11 mouse cellular contexts compared by ENCODE assay signal in the genomic region with DNA sequence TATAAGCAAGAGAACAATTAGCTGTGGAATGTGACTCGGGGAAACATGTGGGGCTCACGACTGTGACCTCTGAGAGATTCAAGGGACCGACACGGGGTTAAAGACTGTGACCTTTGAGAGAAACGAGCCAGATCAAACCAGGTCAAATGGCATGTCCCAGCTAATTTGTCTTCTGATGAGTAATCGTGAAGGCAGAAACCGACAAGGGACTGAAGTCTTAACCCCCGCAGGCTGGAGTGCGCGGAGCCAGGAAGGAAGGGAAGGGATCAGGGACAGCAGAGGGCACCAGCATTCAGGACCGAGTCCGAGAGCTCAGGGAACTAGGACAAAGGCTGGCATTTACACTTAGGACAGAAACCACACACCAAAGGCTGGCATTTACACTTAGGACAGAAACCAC. TPM values are rescaled to one million over a fixed set of nuclear protein-coding genes. Genes with fewer than 3 reads are reported as not detected.
DNase-seq lines count a peak whose midpoint lies in the region; ATAC-seq and TF ChIP-seq lines count a peak whose summit lies in the region.
"Had no signal": no experiment of that assay in that cellular context is flagged by ENCODE, and none has a peak within 500 bp of the region (broad histone marks: within the 10 kb centered on the region; RNA-seq: fewer than 3 reads in every experiment).

No protein-coding gene starts in this region.

- peaks cover 7% of the 10 kb centered on the region for H3K36me3 ChIP-seq in midbrain, postnatal 0 days (ENCODE audit: insufficient read depth, low read length)

- TF ChIP-seq CTCF in embryonic fibroblast, embryonic 13.5 days (IDR thresholded peaks at IDR 0.05; ENCODE audit: borderline replicate concordance, insufficient read depth, low read length), result peak; percentile 14; the same call in 1 of the 2 replicates
- peak; percentile 60 for TF ChIP-seq CTCF in midbrain, postnatal 0 days (IDR thresholded peaks at IDR 0.05)

- no peak overlapping the region for H3K4me3 ChIP-seq in embryonic fibroblast, embryonic 13.5 days (ENCODE audit: insufficient read depth, low read length)
- no peak overlapping the region for H3K4me3 ChIP-seq in midbrain, postnatal 0 days (ENCODE audit: low read depth, low read length)
- H3K4me3 ChIP-seq: forebrain, embryonic 13.5 days; liver, embryonic 15.5 days had no signal

- DNase-seq in heart, adult 18-20 months, result peak; percentile 17 to 18
- DNase-seq in heart, postnatal 25 days (ENCODE audit: low spot score), result no peak
- peak; percentile 63 for DNase-seq in adipocyte (ENCODE audit: low spot score)
- peak; percentile 61 for DNase-seq in midbrain, postnatal 0 days (ENCODE audit: low spot score)
- DNase-seq in thymus, postnatal 36 days, result no peak
- no peak for DNase-seq in left cerebral cortex, adult 8-10 months (ENCODE audit: low spot score in 2 of 2)
- no peak for DNase-seq in left cerebral cortex, adult 11 months (ENCODE audit: low spot score)

- 6% methylated on average over 12 of the region's 12 CpGs for WGBS in midbrain, postnatal 0 days

- no peak for TF ChIP-seq POLR2A in embryonic fibroblast, embryonic 13.5 days (IDR thresholded peaks at IDR 0.05; ENCODE audit: low read depth, low read length)

- H3K4me2 ChIP-seq in midbrain, postnatal 0 days (ENCODE audit: low read depth, low read length, poor library complexity, severe bottlenecking), result no peak overlapping the region
- H3K4me2 ChIP-seq: forebrain, embryonic 13.5 days; liver, embryonic 15.5 days had no signal

- no peaks in the 10 kb centered on the region for H3K4me1 ChIP-seq in embryonic fibroblast, embryonic 13.5 days (ENCODE audit: control insufficient read depth, insufficient read depth, low read length)
- peaks cover 15% of the 10 kb centered on the region for H3K4me1 ChIP-seq in midbrain, postnatal 0 days (ENCODE audit: insufficient read depth, low read length)
- H3K4me1 ChIP-seq: liver, embryonic 15.5 days had no signal

- intact Hi-C loops in heart, postnatal 25 days (cut with DNase I), result loop anchor here (5.0 to 10.0 kb wide), 2 partner anchors 128 to 430 kb away; no protein-coding TSS in a partner anchor

- no peak for ATAC-seq in midbrain, postnatal 0 days (ENCODE audit: low FRiP score)
- ATAC-seq: CD4-positive, CD25-positive, alpha-beta regulatory T cell, adult 4 months; forebrain, embryonic 13.5 days had no signal

- H3K9ac ChIP-seq in midbrain, postnatal 0 days (replicated peaks; ENCODE audit: low read length, poor library complexity, severe bottlenecking), result 0 out of 2 replicates have a peak overlapping the region, but pooled peaks have one; percentile 33
- H3K9ac ChIP-seq: forebrain, embryonic 13.5 days; liver, embryonic 15.5 days had no signal

- no peaks in the 10 kb centered on the region for H3K9me3 ChIP-seq in midbrain, postnatal 0 days (ENCODE audit: low read length)
- H3K9me3 ChIP-seq: forebrain, embryonic 13.5 days; liver, embryonic 15.5 days had no signal

- no peak overlapping the region for H3K27ac ChIP-seq in embryonic fibroblast, embryonic 13.5 days (ENCODE audit: insufficient read depth, low read length)
- H3K27ac ChIP-seq in midbrain, postnatal 0 days (ENCODE audit: low read depth, low read length), result no peak overlapping the region
- H3K27ac ChIP-seq: forebrain, embryonic 13.5 days; liver, embryonic 15.5 days had no signal

- H3K27me3 ChIP-seq in midbrain, postnatal 0 days (ENCODE audit: insufficient read depth, low read length), result no peaks in the 10 kb centered on the region
- H3K27me3 ChIP-seq: forebrain, embryonic 13.5 days; liver, embryonic 15.5 days had no signal

RNA-seq across cellular contexts. Expression of gene Adi1, which starts 29.4 kb away (rescaled TPM):
- total RNA-seq in heart, adult 18-20 months (2021), result 10 to 100 TPM; 59.5 to 63.5 TPM
- 10 to 100 TPM; 41.0 to 43.8 TPM for total RNA-seq in heart, postnatal 25 days (2021)
- 22.0 and 30.6 TPM in 2 replicates for polyA plus RNA-seq in embryonic fibroblast, embryonic 13.5 days (2011; ENCODE audit: insufficient read length, low read depth, missing spikeins)
- 6.4 and 8.8 TPM in 2 replicates for total RNA-seq in midbrain, postnatal 0 days (2014; rRNA removed)
- 23.4 and 23.6 TPM in 2 replicates for polyA plus RNA-seq in midbrain, postnatal 0 days (2015; fragmentation: Nextera tagmentation; extraction: Ambion mirVana)
- total RNA-seq in left cerebral cortex, adult 8-10 months (2022), result 10 to 100 TPM; 37.5 to 44.6 (median 41.2) TPM

RNA-seq across cellular contexts. Expression of gene Trappc12, which starts 45.9 kb away (rescaled TPM):
- 10 to 100 TPM; 22.4 to 22.5 TPM for total RNA-seq in heart, adult 18-20 months (2021)
- 10 to 100 TPM; 19.4 to 21.5 TPM for total RNA-seq in heart, postnatal 25 days (2021)
- 19.8 and 20.6 TPM in 2 replicates for polyA plus RNA-seq in embryonic fibroblast, embryonic 13.5 days (2011; ENCODE audit: insufficient read length, low read depth, missing spikeins)
- total RNA-seq in midbrain, postnatal 0 days (2014; rRNA removed), result 53.2 and 54.4 TPM in 2 replicates
- 37.9 and 38.8 TPM in 2 replicates for polyA plus RNA-seq in midbrain, postnatal 0 days (2015; fragmentation: Nextera tagmentation; extraction: Ambion mirVana)
- total RNA-seq in left cerebral cortex, adult 8-10 months (2022), result 10 to 100 TPM; 67.0 to 72.8 (median 70.2) TPM

RNA-seq across cellular contexts. Expression of gene Eipr1, which starts 47.2 kb away (rescaled TPM):
- total RNA-seq in heart, adult 18-20 months (2021), result 1 to 10 TPM; 8.6 to 8.8 TPM
- total RNA-seq in heart, postnatal 25 days (2021), result 1 to 10 TPM; 8.5 to 9.4 TPM
- 10.7 and 13.7 TPM in 2 replicates for polyA plus RNA-seq in embryonic fibroblast, embryonic 13.5 days (2011; ENCODE audit: insufficient read length, low read depth, missing spikeins)
- 57.4 and 62.2 TPM in 2 replicates for total RNA-seq in midbrain, postnatal 0 days (2014; rRNA removed)
- polyA plus RNA-seq in midbrain, postnatal 0 days (2015; fragmentation: Nextera tagmentation; extraction: Ambion mirVana), result 59.6 and 66.4 TPM in 2 replicates
- 10 to 100 TPM; 57.1 to 65.8 (median 61.0) TPM for total RNA-seq in left cerebral cortex, adult 8-10 months (2022)

RNA-seq across cellular contexts. Expression of gene Rnaseh1, which starts 55.0 kb away (rescaled TPM):
- 1 to 10 TPM; 8.0 to 9.5 TPM for total RNA-seq in heart, adult 18-20 months (2021)
- total RNA-seq in heart, postnatal 25 days (2021), result 1 to 10 TPM; 7.1 to 8.2 TPM
- polyA plus RNA-seq in embryonic fibroblast, embryonic 13.5 days (2011; ENCODE audit: insufficient read length, low read depth, missing spikeins), result 14.0 and 16.7 TPM in 2 replicates
- total RNA-seq in midbrain, postnatal 0 days (2014; rRNA removed), result 7.7 and 9.8 TPM in 2 replicates
- 12.6 and 14.5 TPM in 2 replicates for polyA plus RNA-seq in midbrain, postnatal 0 days (2015; fragmentation: Nextera tagmentation; extraction: Ambion mirVana)
- total RNA-seq in left cerebral cortex, adult 8-10 months (2022), result 10 to 100 TPM; 12.0 to 12.9 (median 12.7) TPM

Comparison
In these comparisons a context has a peak if more than half of its experiments do, and no peak if none do; other contexts are left out.
1. DNase-seq: peak in heart, adult 18-20 months (2 of 2), adipocyte (single experiment) and midbrain, postnatal 0 days (single experiment); none in heart, postnatal 25 days (single experiment), thymus, postnatal 36 days (0 of 2), left cerebral cortex, adult 8-10 months (0 of 2) and left cerebral cortex, adult 11 months (single experiment).